Mouse (Mus musculus): Measurements from ENCODE around the gene Kcnrg. TPM values are rescaled to one million over a fixed set of nuclear protein-coding genes. Genes with fewer than 3 reads are reported as not detected.

Gene Kcnrg
- polyA plus RNA-seq, 1 experiment, result 0.16 TPM

DNA sequence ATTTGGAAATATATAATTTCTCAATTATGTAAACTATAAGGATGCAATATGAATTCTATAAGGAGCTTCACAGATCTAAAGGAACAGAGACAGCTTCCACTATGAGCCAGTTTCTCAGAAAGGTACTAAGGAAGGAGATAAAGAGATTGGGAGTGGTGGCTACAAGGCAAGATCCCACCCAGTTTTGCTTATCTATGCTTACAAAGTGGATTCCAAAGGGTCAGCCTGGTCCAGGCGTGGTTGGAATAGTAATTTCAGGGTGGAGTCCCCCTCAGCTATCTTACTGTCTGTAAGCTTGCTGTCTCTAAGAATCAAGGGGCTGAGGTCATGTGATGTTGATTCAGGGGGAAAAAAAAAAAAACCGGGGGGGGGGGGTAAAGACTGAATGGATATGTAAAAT lies 49.2 kb downstream of the Kcnrg start:
- TF ChIP-seq SRF (IDR thresholded peaks at IDR 0.05; ENCODE audit: control insufficient read depth, insufficient read length, low read depth), result no peak
- TF ChIP-seq TCF3 (IDR thresholded peaks at IDR 0.05; ENCODE audit: insufficient read length, low read depth), result no peak
- TF ChIP-seq REST (IDR thresholded peaks at IDR 0.05; ENCODE audit: insufficient read depth, insufficient read length), result no peak
- TF ChIP-seq MYOD1 (IDR thresholded peaks at IDR 0.05; ENCODE audit: control insufficient read depth in 1 of 3, insufficient read length in 2 of 3, low read depth in 2 of 3), result no peak
- TF ChIP-seq USF1 (IDR thresholded peaks at IDR 0.05; ENCODE audit: low read depth), result no peak
- no peak for TF ChIP-seq E2F4 (IDR thresholded peaks at IDR 0.05; ENCODE audit: insufficient read depth)
- no peak for TF ChIP-seq CEBPB (IDR thresholded peaks at IDR 0.05; ENCODE audit: insufficient read depth, poor library complexity, severe bottlenecking)
- TF ChIP-seq POLR2AphosphoS2 (IDR thresholded peaks at IDR 0.05; ENCODE audit: insufficient read length, low read depth), result no peak
- TF ChIP-seq POLR2A (IDR thresholded peaks at IDR 0.05; ENCODE audit: insufficient read length, low read depth), result no peak
- TF ChIP-seq MAX (IDR thresholded peaks at IDR 0.05; ENCODE audit: low read depth), result no peak
- TF ChIP-seq TCF12 (IDR thresholded peaks at IDR 0.05; ENCODE audit: insufficient read depth, poor library complexity, severe bottlenecking), result no peak
- no peak for TF ChIP-seq MYOG (IDR thresholded peaks at IDR 0.05; ENCODE audit: control insufficient read depth in 1 of 3, insufficient read depth in 1 of 3, insufficient read length in 2 of 3, low read depth in 2 of 3)
- Histone ChIP-seq H3K27me3 (ENCODE audit: control insufficient read depth, insufficient read depth, insufficient read length) (no peaks in the 10 kb centered on the region), H3K4me3 (no peak overlapping the region), H3K4me2 (ENCODE audit: low read depth) (no peak overlapping the region), H3K79me2 (ENCODE audit: control insufficient read depth, insufficient read depth) (peaks cover 4% of the 10 kb centered on the region), H3ac (ENCODE audit: control insufficient read depth, insufficient read length) (no peak overlapping the region), H3K36me3 (ENCODE audit: control insufficient read depth, insufficient read depth) (no peaks in the 10 kb centered on the region)

- TF ChIP-seq MAX (IDR thresholded peaks at IDR 0.05; ENCODE audit: low read depth), result no peak
- no peak overlapping the region for H3K4me3 ChIP-seq
- H3ac ChIP-seq (ENCODE audit: control insufficient read depth, insufficient read length), result no peak overlapping the region
- no peak overlapping the region for H3K4me2 ChIP-seq (ENCODE audit: low read depth)
- peaks cover 4% of the 10 kb centered on the region for H3K79me2 ChIP-seq (ENCODE audit: control insufficient read depth, insufficient read depth)
- no peaks in the 10 kb centered on the region for H3K36me3 ChIP-seq (ENCODE audit: control insufficient read depth, insufficient read depth)
- H3K27me3 ChIP-seq (ENCODE audit: control insufficient read depth, insufficient read depth, insufficient read length), result no peaks in the 10 kb centered on the region
These were observed 54.2 kb downstream of the Kcnrg start for GRCm38 (mm10) chr14:61661496-61661895.

DNA sequence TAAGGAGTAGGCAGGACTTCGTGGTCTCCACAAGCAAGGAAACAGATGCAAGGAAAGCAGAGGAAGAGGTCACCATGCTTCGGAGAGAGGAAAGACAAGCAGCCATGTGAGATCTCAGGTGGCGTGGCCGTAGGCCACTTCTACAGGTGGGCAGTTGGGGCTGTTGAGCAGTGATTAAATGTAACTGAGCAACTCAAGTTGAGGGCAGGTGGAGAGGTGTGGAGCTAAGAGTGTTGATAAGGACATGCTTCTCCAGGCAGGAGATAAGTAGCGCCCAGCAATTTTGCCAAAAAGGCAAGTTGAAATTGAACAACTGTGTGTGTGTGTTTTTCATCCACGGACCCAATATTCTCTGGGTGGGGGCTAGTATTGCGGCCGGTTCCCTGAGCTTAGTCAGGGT lies 55.0 kb downstream of the Kcnrg start:
- Histone ChIP-seq H3K79me2 (ENCODE audit: control insufficient read depth, insufficient read depth) (peaks cover 4% of the 10 kb centered on the region), H3K36me3 (ENCODE audit: control insufficient read depth, insufficient read depth) (no peaks in the 10 kb centered on the region), H3K4me3 (no peak overlapping the region), H3ac (ENCODE audit: control insufficient read depth, insufficient read length) (no peak overlapping the region), H3K27me3 (ENCODE audit: control insufficient read depth, insufficient read depth, insufficient read length) (no peaks in the 10 kb centered on the region), H3K4me2 (ENCODE audit: low read depth) (no peak overlapping the region)
- TF ChIP-seq MYOG (IDR thresholded peaks at IDR 0.05; ENCODE audit: control insufficient read depth in 1 of 3, insufficient read depth in 1 of 3, insufficient read length in 2 of 3, low read depth in 2 of 3) (no peak), SRF (IDR thresholded peaks at IDR 0.05; ENCODE audit: control insufficient read depth, insufficient read length, low read depth) (no peak), TCF3 (IDR thresholded peaks at IDR 0.05; ENCODE audit: insufficient read length, low read depth) (no peak), REST (IDR thresholded peaks at IDR 0.05; ENCODE audit: insufficient read depth, insufficient read length) (no peak), POLR2AphosphoS2 (IDR thresholded peaks at IDR 0.05; ENCODE audit: insufficient read length, low read depth) (no peak), USF1 (IDR thresholded peaks at IDR 0.05; ENCODE audit: low read depth) (no peak), TCF12 (IDR thresholded peaks at IDR 0.05; ENCODE audit: insufficient read depth, poor library complexity, severe bottlenecking) (no peak)

Other genes with a start within 250 kb of the Kcnrg start
- gene Ebpl, start 247.0 kb upstream of the Kcnrg start, polyA plus RNA-seq (2012; fragmentation: generic; extraction: Trizol), result 1.3 TPM
- 13.7 TPM for gene Kpna3, start 167.6 kb upstream of the Kcnrg start, polyA plus RNA-seq (2012; fragmentation: generic; extraction: Trizol)
- gene Spryd7, start 50.6 kb upstream of the Kcnrg start, polyA plus RNA-seq (2012; fragmentation: generic; extraction: Trizol), result 8.7 TPM
- 6.7 TPM for gene Trim13, start 9.2 kb upstream of the Kcnrg start, polyA plus RNA-seq (2012; fragmentation: generic; extraction: Trizol)

Data from myocyte (in vitro differentiated cells).